Mouse (Mus musculus) embryo, embryonic 9.5 days (tissue): ENCODE data around the gene Usp30.

Experiments used
- DNase-seq: peaks from one replicate; pipeline ENCODE4 v3.0.0-alpha.2; 2017; ENCODE audit errors: extremely low spot score

The Usp30 gene

GRCm38 (mm10) chr5:114155168-114155933 is 90.1 kb downstream of the Usp30 start:
- DNase-seq = no peak

- DNase-seq = no peak
Observed at GRCm38 (mm10) chr5:114157236-114157635, 92.0 kb downstream of the Usp30 start.

GRCm38 (mm10) chr5:114161424-114161823 is 96.2 kb downstream of the Usp30 start:
- no peak for DNase-seq

GRCm38 (mm10) chr5:114162106-114162815 is 97.0 kb downstream of the Usp30 start:
- no peak for DNase-seq

- DNase-seq = no peak
Observed at GRCm38 (mm10) chr5:114163117-114163696, 97.9 kb downstream of the Usp30 start.

GRCm38 (mm10) chr5:114170345-114170744 is 105.1 kb downstream of the Usp30 start:
- DNase-seq = no peak

GRCm38 (mm10) chr5:114172936-114173335 is 107.7 kb downstream of the Usp30 start:
- DNase-seq = no peak

- no peak for DNase-seq
Observed at GRCm38 (mm10) chr5:114173458-114173857, 108.2 kb downstream of the Usp30 start.

GRCm38 (mm10) chr5:114173877-114174581 is 108.8 kb downstream of the Usp30 start:
- no peak for DNase-seq
